Mouse (Mus musculus): ENCODE data around the gene Mylip.

The Mylip gene

GRCm38 (mm10) chr13:45440226-45440625 is 50.7 kb downstream of the Mylip start:
- DNase-seq, result no peak

DNA sequence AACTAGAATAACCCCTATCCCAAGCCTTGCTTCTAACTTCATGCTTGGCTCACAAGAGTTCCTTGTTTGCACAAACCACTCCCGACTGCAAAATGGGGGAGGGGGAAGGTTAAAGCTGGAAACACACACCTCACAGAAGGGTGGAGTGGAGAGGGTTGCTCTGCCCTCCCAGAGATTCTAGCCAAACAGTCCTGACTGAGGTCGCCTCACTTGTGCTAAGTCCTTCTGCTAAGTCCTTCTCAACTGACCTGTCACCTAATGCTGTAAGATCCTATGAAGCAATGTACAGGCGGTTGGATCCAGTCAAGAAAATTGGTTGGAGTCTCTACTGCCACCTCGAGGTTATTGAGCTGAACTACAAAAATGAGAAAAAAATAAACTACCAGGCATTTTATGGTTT is 52.9 kb downstream of the Mylip start:
- DNase-seq, result peak; percentile 16

GRCm38 (mm10) chr13:45442918-45443535 is 53.5 kb downstream of the Mylip start:
- peak; percentile 16 for DNase-seq

DNA sequence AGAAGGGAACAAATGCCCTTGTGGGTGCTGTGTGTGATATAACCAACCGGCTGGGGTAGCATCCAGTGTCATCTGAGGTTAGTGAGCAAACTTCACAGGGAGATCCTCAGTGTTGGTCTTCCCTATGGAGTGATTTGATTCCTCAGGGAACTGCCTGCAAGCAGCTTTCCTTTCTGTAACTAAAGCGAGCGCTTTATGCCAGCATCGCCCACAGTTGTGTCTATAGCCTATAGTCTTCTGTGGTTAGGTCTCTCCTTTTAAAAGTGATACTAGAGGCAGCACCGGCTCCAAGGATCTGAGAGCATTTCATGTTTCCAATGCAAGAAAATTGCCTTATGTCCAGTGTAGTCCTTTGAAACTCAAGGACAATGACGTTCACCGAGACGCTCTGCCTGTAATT is 54.7 kb downstream of the Mylip start:
- no peak for DNase-seq

DNA sequence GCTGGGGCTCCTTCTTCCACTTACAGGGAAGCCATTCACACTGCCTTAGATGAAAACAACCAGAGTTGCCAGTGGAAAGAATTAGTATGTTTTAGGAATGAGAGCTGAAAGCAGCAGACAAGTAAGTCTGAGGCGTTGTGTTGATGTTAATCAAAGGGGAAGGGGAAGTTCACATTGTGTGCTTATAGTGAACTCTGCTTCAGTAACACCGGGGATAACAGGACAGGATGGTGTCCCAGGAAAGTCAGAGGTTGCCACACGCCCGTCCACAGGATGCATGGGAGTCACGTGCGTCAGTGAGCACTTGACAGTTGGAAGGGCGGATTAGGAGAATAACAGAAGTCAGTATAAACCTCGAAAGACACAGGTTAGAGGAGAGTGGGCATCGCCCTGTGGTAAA is 55.1 kb downstream of the Mylip start:
- no peak for DNase-seq

DNA sequence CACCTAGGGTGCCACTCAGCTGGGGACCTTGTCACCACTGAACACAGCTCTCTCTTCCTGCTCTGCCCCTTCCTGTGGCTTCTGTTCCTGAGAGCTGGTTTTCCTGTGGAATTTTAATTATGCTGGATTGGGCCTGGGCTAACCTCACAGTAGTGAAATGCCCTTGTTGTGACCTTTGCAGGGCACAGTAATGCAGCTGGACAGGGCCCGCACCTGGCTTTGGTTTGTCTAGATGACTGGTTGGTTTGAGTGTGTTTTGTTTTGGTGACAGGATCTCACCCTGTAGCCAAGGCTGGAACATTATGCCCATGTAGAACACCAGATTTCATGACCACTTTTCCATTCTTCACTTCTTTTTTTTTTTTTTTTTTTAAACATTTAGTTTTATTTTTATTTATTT is 57.1 kb downstream of the Mylip start:
- no peak for DNase-seq

DNA sequence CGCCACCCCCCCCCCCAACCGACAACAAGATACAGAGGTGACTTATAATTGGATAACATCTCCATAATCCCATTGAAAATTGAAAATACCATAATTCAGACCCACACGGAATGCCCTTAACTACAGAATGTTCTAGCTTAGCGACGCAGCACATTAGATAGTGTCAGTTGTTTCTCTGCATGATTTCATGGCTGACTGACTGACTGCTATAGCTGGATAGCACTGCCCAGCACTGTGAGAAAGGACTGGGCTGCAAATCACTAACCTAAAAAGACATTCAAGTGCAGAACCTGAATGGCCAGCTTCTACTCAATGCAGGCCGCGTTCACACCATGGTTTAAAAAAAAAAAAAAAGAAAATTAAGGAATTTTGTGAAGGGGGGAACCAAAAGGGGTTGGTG is 62.9 kb downstream of the Mylip start:
- no peak for DNase-seq

GRCm38 (mm10) chr13:45453033-45453432 is 63.5 kb downstream of the Mylip start:
- peak; percentile 50 for DNase-seq

- no peak for DNase-seq
Observed at GRCm38 (mm10) chr13:45454044-45454443, 64.5 kb downstream of the Mylip start.

DNA sequence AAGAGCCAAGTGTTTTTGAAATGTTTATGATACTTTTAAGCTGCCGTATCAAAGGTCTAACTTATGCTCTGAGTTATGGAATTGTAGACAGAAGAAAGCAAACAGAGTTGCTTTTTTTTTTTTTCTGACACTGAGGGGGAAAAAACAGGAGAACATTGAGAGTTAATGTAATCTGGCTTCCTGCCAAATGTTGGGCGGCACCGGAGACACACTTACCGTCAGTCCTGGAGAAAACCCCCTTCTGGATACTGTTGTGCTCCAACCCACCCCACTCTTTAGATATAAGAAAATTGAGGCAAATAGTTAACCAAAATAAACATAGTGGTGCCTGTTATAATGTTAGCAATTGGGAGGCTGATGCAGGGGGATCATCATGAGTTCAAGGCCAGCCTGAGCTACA is 65.1 kb downstream of the Mylip start:
- DNase-seq, result no peak

GRCm38 (mm10) chr13:45455108-45455861 is 65.7 kb downstream of the Mylip start:
- DNase-seq, result peak; percentile 48

DNA sequence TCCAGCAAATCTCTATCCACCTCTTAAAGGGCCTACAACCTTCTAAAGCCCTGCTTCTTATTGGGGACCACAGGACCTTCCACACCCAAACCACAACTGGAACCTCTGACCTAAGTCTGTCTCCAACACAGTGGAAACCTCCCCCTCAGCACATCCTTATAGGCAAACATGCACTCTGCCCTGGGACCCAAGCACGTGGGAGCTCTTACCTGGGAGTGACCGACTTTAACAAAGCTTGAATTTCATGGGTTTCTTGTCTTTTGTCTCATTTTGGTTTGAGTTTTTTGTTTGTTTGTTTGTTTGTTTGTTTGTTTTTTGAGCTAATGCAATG is 66.3 kb downstream of the Mylip start:
- no peak for DNase-seq

DNA sequence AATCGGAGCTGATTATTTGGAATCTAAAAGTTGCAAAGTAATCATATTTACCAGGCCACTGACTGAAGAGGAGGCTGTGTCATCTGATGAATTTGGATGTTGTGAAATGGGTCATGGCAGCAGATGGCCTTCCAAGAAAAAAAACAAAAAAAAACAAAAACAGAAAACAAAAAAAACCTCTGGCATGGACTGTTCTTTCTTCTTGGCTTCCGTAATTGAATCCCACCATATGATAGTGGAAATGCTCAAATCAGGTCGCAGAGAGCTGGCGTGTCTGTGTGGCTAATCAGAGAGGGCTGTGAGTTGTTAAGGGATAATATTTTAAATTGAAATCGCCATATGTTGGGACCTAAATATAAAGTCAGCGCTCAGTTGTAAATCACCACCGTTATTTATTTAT is 67.9 kb downstream of the Mylip start:
- DNase-seq, result no peak

GRCm38 (mm10) chr13:45460177-45460576 is 70.6 kb downstream of the Mylip start:
- DNase-seq, result no peak

DNA sequence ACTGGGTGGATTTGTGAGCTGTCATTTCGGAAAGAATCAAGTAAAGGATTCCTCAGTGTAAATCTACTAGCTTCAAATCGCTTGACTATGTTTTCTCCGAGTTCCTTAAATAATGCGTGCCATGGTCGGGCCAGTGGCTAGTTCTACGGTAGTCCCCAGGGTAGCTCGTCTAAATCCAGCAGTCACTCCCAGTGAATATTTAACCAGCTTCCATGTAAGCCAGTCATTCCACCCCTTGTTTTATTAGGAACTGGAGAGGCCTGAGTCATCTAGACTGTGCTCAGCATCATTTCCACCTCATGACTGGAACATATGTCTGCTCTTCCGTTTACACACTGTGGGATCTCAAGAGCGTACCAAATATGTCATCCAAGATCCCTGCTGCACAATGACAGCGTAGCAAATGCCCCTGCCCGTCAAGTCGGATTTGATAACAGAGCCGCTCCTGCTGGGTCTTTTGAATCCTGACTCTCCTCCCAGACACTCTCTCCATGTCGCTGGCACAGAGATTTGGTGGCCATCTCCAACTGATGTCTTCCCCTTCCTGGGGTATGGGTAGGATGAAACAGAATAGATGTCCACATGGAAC is 71.9 kb downstream of the Mylip start:
- no peak for DNase-seq

Measured in thymus, postnatal 14 days (tissue).